Mouse (Mus musculus): Measurements from ENCODE around the gene Slc25a5. TPM values are rescaled to one million over a fixed set of nuclear protein-coding genes. Genes with fewer than 3 reads are reported as not detected.
"Not testable (repeated sequence)": the region's sequence is repeated elsewhere in the genome, so short reads cannot be mapped to it uniquely, and the experiment has no call there.

Slc25a5 gene
- 100 to 1,000 TPM; 591 to 638 TPM for total RNA-seq (2021)
- long read RNA-seq, experiment 1, transcript Slc25a5-201 (4 exons, 1,240 nt), result major isoform, 1,263 of 1,811 reads
- long read RNA-seq, experiment 1, partial matches to known transcripts, result 535 of 1,811 reads
- long read RNA-seq, experiment 1, other reads (novel, unspliced or antisense), result 12 of 1,811 reads
- long read RNA-seq, experiment 2, transcript Slc25a5-201 (4 exons, 1,240 nt), result major isoform, 734 of 2,055 reads
- long read RNA-seq, experiment 2, partial matches to known transcripts, result 3 of 2,055 reads
- long read RNA-seq, experiment 2, other reads (novel, unspliced or antisense), result 1,314 of 2,055 reads

GRCm38 (mm10) chrX:36795424-36796162 lies at the start of gene Slc25a5:
Slc25a5 (plus strand) TSS chrX:36795651.
- DNase-seq, result peak; percentile 88

- no peak for DNase-seq
Measured at GRCm38 (mm10) chrX:36746789-36747188, 48.7 kb upstream of the Slc25a5 start.

GRCm38 (mm10) chrX:36748573-36748972 lies 46.9 kb upstream of the Slc25a5 start:
- DNase-seq, result no peak

GRCm38 (mm10) chrX:36749281-36749785 lies 46.1 kb upstream of the Slc25a5 start:
- no peak for DNase-seq

GRCm38 (mm10) chrX:36750591-36750990 lies 44.9 kb upstream of the Slc25a5 start:
- no peak for DNase-seq

- DNase-seq, result no peak
Measured at GRCm38 (mm10) chrX:36752586-36752985, 42.9 kb upstream of the Slc25a5 start.

GRCm38 (mm10) chrX:36757796-36758472 lies 37.5 kb upstream of the Slc25a5 start:
- no peak for DNase-seq

GRCm38 (mm10) chrX:36758566-36758965 lies 36.9 kb upstream of the Slc25a5 start:
- no peak for DNase-seq

GRCm38 (mm10) chrX:36760946-36761635 lies 34.4 kb upstream of the Slc25a5 start:
- DNase-seq, result peak; percentile 40

- DNase-seq, result no peak
Measured at GRCm38 (mm10) chrX:36762289-36762688, 33.2 kb upstream of the Slc25a5 start.

- DNase-seq, result no peak
Measured at GRCm38 (mm10) chrX:36762894-36763293, 32.6 kb upstream of the Slc25a5 start.

- DNase-seq, result no peak
Measured at GRCm38 (mm10) chrX:36763298-36763933, 32.0 kb upstream of the Slc25a5 start.

GRCm38 (mm10) chrX:36763934-36764317 lies 31.5 kb upstream of the Slc25a5 start:
- no peak for DNase-seq

- no peak for DNase-seq
Measured at GRCm38 (mm10) chrX:36767386-36767785, 28.1 kb upstream of the Slc25a5 start.

GRCm38 (mm10) chrX:36772591-36772990 lies 22.9 kb upstream of the Slc25a5 start:
- DNase-seq, result no peak

GRCm38 (mm10) chrX:36775520-36775919 lies 19.9 kb upstream of the Slc25a5 start:
- DNase-seq, result no peak

GRCm38 (mm10) chrX:36777694-36778093 lies 17.8 kb upstream of the Slc25a5 start:
- DNase-seq, result no peak

GRCm38 (mm10) chrX:36789360-36789759 lies 6.1 kb upstream of the Slc25a5 start:
- no peak for DNase-seq

GRCm38 (mm10) chrX:36794571-36794970 lies 880 bp upstream of the Slc25a5 start:
- DNase-seq, result no peak

- DNase-seq, result peak; percentile 89
Measured at GRCm38 (mm10) chrX:36796163-36796581, 721 bp downstream of the Slc25a5 start.

GRCm38 (mm10) chrX:36796734-36797133 lies 1.3 kb downstream of the Slc25a5 start:
- DNase-seq, result not testable (repeated sequence)
